Comparison of ENCODE assay signal across 24 mouse cellular contexts in genomic region chr14:49028991-49029390, GRCm38 (mm10).
"Had no signal": no experiment of that assay in that cellular context is flagged by ENCODE, and none has a peak within 500 bp of the region (broad histone marks: within the 10 kb centered on the region; RNA-seq: fewer than 3 reads in every experiment).

No protein-coding gene starts in this region.

- H3K36me3 ChIP-seq: intestine, embryonic 15.5 days had no signal

- H3K9ac ChIP-seq: heart, embryonic 12.5 days; hindbrain, embryonic 12.5 days; hindbrain, embryonic 14.5 days; intestine, embryonic 15.5 days; limb, embryonic 12.5 days; liver, embryonic 13.5 days had no signal

- H3K4me2 ChIP-seq: heart, embryonic 12.5 days; hindbrain, embryonic 12.5 days; hindbrain, embryonic 14.5 days; intestine, embryonic 15.5 days; limb, embryonic 12.5 days; liver, embryonic 11.5 days; liver, embryonic 13.5 days had no signal

- H3K4me1 ChIP-seq: heart, embryonic 10.5 days; heart, embryonic 12.5 days; hindbrain, embryonic 10.5 days; hindbrain, embryonic 12.5 days; intestine, embryonic 15.5 days; limb, embryonic 10.5 days; limb, embryonic 12.5 days; liver, embryonic 13.5 days had no signal

- H3K4me3 ChIP-seq: gastrocnemius, adult 2 months; heart, embryonic 10.5 days; heart, embryonic 12.5 days; hindbrain, embryonic 10.5 days; hindbrain, embryonic 12.5 days; intestine, embryonic 15.5 days; layer of hippocampus, adult 2 months; left cerebral cortex, adult 2 months; limb, embryonic 10.5 days; limb, embryonic 12.5 days; liver, embryonic 13.5 days had no signal

- DNase-seq: gastrocnemius, adult 2 months; gastrocnemius, postnatal 10 days; gastrocnemius, postnatal 25 days; heart, adult 18-20 months; heart, postnatal 10 days; heart, postnatal 4 days; kidney, adult 18-20 months; kidney, adult 8-10 months; kidney, postnatal 10 days; kidney, postnatal 25 days; kidney, postnatal 4 days; liver; liver, embryonic 13.5 days had no signal

- H3K27me3 ChIP-seq: heart, embryonic 12.5 days; hindbrain, embryonic 12.5 days; intestine, embryonic 15.5 days; limb, embryonic 12.5 days; liver, embryonic 13.5 days had no signal

- H3K9me3 ChIP-seq: heart, embryonic 10.5 days; hindbrain, embryonic 10.5 days; hindbrain, embryonic 12.5 days; intestine, embryonic 15.5 days; limb, embryonic 10.5 days; limb, embryonic 12.5 days; liver, embryonic 13.5 days had no signal

- H3K27ac ChIP-seq: gastrocnemius, adult 2 months; heart, embryonic 10.5 days; hindbrain, embryonic 10.5 days; hindbrain, embryonic 12.5 days; hindbrain, embryonic 14.5 days; intestine, embryonic 15.5 days; layer of hippocampus, adult 2 months; left cerebral cortex, adult 2 months; limb, embryonic 10.5 days; limb, embryonic 12.5 days; liver, embryonic 13.5 days had no signal
